ENCODE assay signal across 8 mouse cellular contexts in the genomic region with DNA sequence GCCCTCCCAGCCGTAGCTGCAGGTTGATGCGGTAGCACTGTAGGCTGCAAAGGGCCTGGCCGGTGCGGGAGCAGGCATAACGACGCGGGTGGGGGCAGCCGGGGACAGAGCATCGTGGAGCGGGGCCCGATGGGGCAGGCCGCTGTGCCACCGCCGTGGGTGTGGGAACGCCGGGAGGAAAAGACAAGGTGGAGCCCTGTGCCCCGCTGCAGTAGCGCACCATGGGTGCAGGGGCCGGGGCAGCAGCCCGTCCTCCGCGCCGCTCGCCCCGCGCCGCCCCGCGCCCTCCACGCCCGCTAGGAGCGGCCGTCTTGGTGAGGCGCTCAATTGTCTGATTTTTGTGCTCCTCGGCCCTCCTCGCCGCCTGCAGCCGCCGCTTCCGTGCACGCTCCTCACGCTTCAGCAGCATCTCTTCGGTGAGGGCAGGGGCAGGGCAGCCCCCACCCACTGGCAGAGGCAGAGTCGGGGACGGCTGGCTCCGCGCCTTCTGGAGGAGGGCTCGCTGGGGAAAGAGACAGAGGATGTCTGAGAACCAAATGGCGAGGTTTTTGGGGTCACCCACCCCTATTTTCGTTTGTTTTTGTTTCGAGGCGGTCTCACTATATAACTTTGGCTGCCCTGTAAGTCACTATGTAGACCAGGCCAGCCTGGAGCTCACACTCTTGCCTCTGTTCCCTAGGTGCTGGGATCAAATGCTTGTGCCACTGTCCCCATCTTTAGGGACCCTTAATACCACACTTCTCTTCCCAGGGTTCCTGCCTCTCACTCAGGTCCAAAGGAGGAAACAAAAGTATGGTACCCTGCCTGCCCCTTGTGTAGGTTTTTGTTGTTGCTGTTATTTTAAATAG. TPM values are rescaled to one million over a fixed set of nuclear protein-coding genes. Genes with fewer than 3 reads are reported as not detected.
DNase-seq lines count a peak whose midpoint lies in the region; ATAC-seq and TF ChIP-seq lines count a peak whose summit lies in the region.

No protein-coding gene starts in this region.

- H3K4me2 ChIP-seq in hindbrain, embryonic 14.5 days (replicated peaks) = peak overlapping the region; percentile 99

- H3K27ac ChIP-seq in thymus, adult 2 months (ENCODE audit: control insufficient read depth, insufficient read depth, low read length) = peak overlapping the region; percentile 70
- H3K27ac ChIP-seq in hindbrain, embryonic 14.5 days = peak overlapping the region; percentile 98

- H3K27me3 ChIP-seq in thymus, adult 2 months (ENCODE audit: control insufficient read depth, insufficient read depth, low read length) = no peaks in the 10 kb centered on the region
- H3K27me3 ChIP-seq in hindbrain, embryonic 14.5 days (ENCODE audit: control insufficient read depth, insufficient read depth, low read length) = no peaks in the 10 kb centered on the region

- TF ChIP-seq CTCF in thymus, adult 2 months (IDR thresholded peaks at IDR 0.05; ENCODE audit: borderline replicate concordance, control insufficient read depth, extremely low read depth, insufficient read depth, low read length, poor library complexity) = no peak

- H3K36me3 ChIP-seq in thymus, adult 2 months (ENCODE audit: control insufficient read depth, insufficient read depth, low read length) = no peaks in the 10 kb centered on the region
- peaks cover 29% of the 10 kb centered on the region for H3K36me3 ChIP-seq in hindbrain, embryonic 14.5 days (replicated peaks; ENCODE audit: control insufficient read depth, insufficient read depth)

- TF ChIP-seq POLR2A in thymus, adult 2 months (IDR thresholded peaks at IDR 0.05; ENCODE audit: control insufficient read depth, extremely low read depth, insufficient read depth, low read length, poor library complexity) = no peak

- peak overlapping the region; percentile 92 for H3K9ac ChIP-seq in hindbrain, embryonic 14.5 days

- H3K4me3 ChIP-seq in thymus, adult 2 months (ENCODE audit: control insufficient read depth, insufficient read depth, low read length) = peak overlapping the region; percentile 89
- H3K4me3 ChIP-seq in hindbrain, embryonic 14.5 days (replicated peaks; ENCODE audit: low read length) = peak overlapping the region; percentile 63

- peak; percentile 94 for DNase-seq in heart, adult 11 months
- no peak for DNase-seq in heart, adult 9 months (ENCODE audit: low spot score in 2 of 2)
- no peak for DNase-seq in thymus, adult 2 months
- DNase-seq in thymus, postnatal 25 days = no peak
- DNase-seq in hindbrain, embryonic 14.5 days (ENCODE audit: low spot score) = no peak
- no peak for DNase-seq in yolk sac, embryonic 10.5 days (ENCODE audit: low spot score)
- DNase-seq in ovary, postnatal 10 days (ENCODE audit: low spot score) = no peak

- H3K4me1 ChIP-seq in thymus, adult 2 months (replicated peaks; ENCODE audit: control insufficient read depth, insufficient read depth, low read length) = peaks cover 30% of the 10 kb centered on the region
- peaks cover 39% of the 10 kb centered on the region for H3K4me1 ChIP-seq in hindbrain, embryonic 14.5 days (replicated peaks; ENCODE audit: control insufficient read depth, insufficient read depth, low read length)

- ATAC-seq in hindbrain, embryonic 14.5 days (ENCODE audit: low FRiP score) = no peak; the same call in 1 of the 2 replicates
- peak; percentile 7; the same call in 1 of the 2 replicates for ATAC-seq in megakaryocyte progenitor cell, adult 5-6 weeks (replicated peaks; ENCODE audit: poor library complexity)

- whole genome bisulfite sequencing in thymus, adult 2 months = 4% methylated on average over 49 of the region's 52 CpGs
- WGBS in hindbrain, embryonic 14.5 days = 2% methylated on average over 47 of the region's 52 CpGs

- H3K9me3 ChIP-seq in hindbrain, embryonic 14.5 days (ENCODE audit: control insufficient read depth, low read length) = no peaks in the 10 kb centered on the region

RNA-seq across cellular contexts. Expression of a gene that starts 0.7 kb away (rescaled TPM):
- polyA plus RNA-seq in thymus, adult 2 months (2012; rRNA removed) = 227 and 265 TPM in 2 replicates
- 114 and 134 TPM in 2 replicates for polyA plus RNA-seq in hindbrain, embryonic 14.5 days (2014; fragmentation: Nextera tagmentation; extraction: Ambion mirVana)
- 25.8 and 27.8 TPM in 2 replicates for total RNA-seq in megakaryocyte progenitor cell, adult 5-6 weeks (2015)
- total RNA-seq in megakaryocyte progenitor cell, adult 5-6 weeks (2017) = 85.0 and 96.7 TPM in 2 replicates

RNA-seq across cellular contexts. Expression of a gene that starts 3.1 kb away (rescaled TPM):
- polyA plus RNA-seq in thymus, adult 2 months (2012; rRNA removed) = 67.2 and 98.6 TPM in 2 replicates
- 15.4 and 15.8 TPM in 2 replicates for polyA plus RNA-seq in hindbrain, embryonic 14.5 days (2014; fragmentation: Nextera tagmentation; extraction: Ambion mirVana)
- 20.7 and 24.4 TPM in 2 replicates for total RNA-seq in megakaryocyte progenitor cell, adult 5-6 weeks (2015)
- total RNA-seq in megakaryocyte progenitor cell, adult 5-6 weeks (2017) = 35.5 and 44.4 TPM in 2 replicates

RNA-seq across cellular contexts. Expression of a gene that starts 6.8 kb away (rescaled TPM):
- 142 and 143 TPM in 2 replicates for polyA plus RNA-seq in thymus, adult 2 months (2012; rRNA removed)
- polyA plus RNA-seq in hindbrain, embryonic 14.5 days (2014; fragmentation: Nextera tagmentation; extraction: Ambion mirVana) = 23.9 and 24.0 TPM in 2 replicates
- total RNA-seq in megakaryocyte progenitor cell, adult 5-6 weeks (2015) = 54.6 and 69.0 TPM in 2 replicates
- 122 and 130 TPM in 2 replicates for total RNA-seq in megakaryocyte progenitor cell, adult 5-6 weeks (2017)

RNA-seq across cellular contexts. Expression of a gene that starts 13.2 kb away (rescaled TPM):
- polyA plus RNA-seq in thymus, adult 2 months (2012; rRNA removed) = 40.5 and 41.3 TPM in 2 replicates
- 8.9 and 9.8 TPM in 2 replicates for polyA plus RNA-seq in hindbrain, embryonic 14.5 days (2014; fragmentation: Nextera tagmentation; extraction: Ambion mirVana)
- total RNA-seq in megakaryocyte progenitor cell, adult 5-6 weeks (2015) = 1.9 and 2.4 TPM in 2 replicates
- total RNA-seq in megakaryocyte progenitor cell, adult 5-6 weeks (2017) = 2.2 and 2.4 TPM in 2 replicates

RNA-seq across cellular contexts. Expression of a gene that starts 13.2 kb away (rescaled TPM):
- polyA plus RNA-seq in thymus, adult 2 months (2012; rRNA removed) = 67.2 and 83.6 TPM in 2 replicates
- 110 and 129 TPM in 2 replicates for polyA plus RNA-seq in hindbrain, embryonic 14.5 days (2014; fragmentation: Nextera tagmentation; extraction: Ambion mirVana)
- total RNA-seq in megakaryocyte progenitor cell, adult 5-6 weeks (2015) = 53.6 and 60.8 TPM in 2 replicates
- total RNA-seq in megakaryocyte progenitor cell, adult 5-6 weeks (2017) = 19.5 and 29.2 TPM in 2 replicates
